Mouse (Mus musculus) adrenal gland, adult 18-20 months (tissue): ENCODE measurements around the gene Ntn4. TPM values are rescaled to one million over a fixed set of nuclear protein-coding genes. Genes with fewer than 3 reads are reported as not detected.
"Not testable (repeated sequence)": the region's sequence is repeated elsewhere in the genome, so short reads cannot be mapped to it uniquely, and the experiment has no call there.

Source experiments
- DNase-seq, 2 experiments: peaks; one replicate each; pipeline ENCODE4 v3.0.0; 2021 to 2022; ENCODE audit warnings: low spot score in 2 of 2
- total RNA-seq, 2 experiments: library from RNA; stranded (reverse); gene quantifications; 1 replicate in 1 of 2; 2 replicates in 1 of 2; pipeline ENCODE4 v1.2.3; 2021

The Ntn4 gene
- total RNA-seq, 2 experiments from 2014 or later: 18.6 to 22.4 TPM

GRCm38 (mm10) chr10:93680680-93681377 is 40.3 kb downstream of the Ntn4 start:
- no peak for DNase-seq

- DNase-seq: no peak
Measured at GRCm38 (mm10) chr10:93682185-93682747, 41.8 kb downstream of the Ntn4 start.

- no peak for DNase-seq
Measured at GRCm38 (mm10) chr10:93683185-93683584, 42.7 kb downstream of the Ntn4 start.

GRCm38 (mm10) chr10:93683896-93684295 is 43.4 kb downstream of the Ntn4 start:
- DNase-seq: no peak

GRCm38 (mm10) chr10:93685416-93685815 is 44.9 kb downstream of the Ntn4 start:
- not testable (repeated sequence) for DNase-seq

- no peak for DNase-seq
Measured at GRCm38 (mm10) chr10:93686579-93686978, 46.1 kb downstream of the Ntn4 start.

- DNase-seq: no peak
Measured at GRCm38 (mm10) chr10:93687781-93688180, 47.3 kb downstream of the Ntn4 start.

GRCm38 (mm10) chr10:93688306-93689171 is 48.1 kb downstream of the Ntn4 start:
- no peak for DNase-seq

- no peak for DNase-seq
Measured at GRCm38 (mm10) chr10:93691344-93691743, 50.9 kb downstream of the Ntn4 start.

GRCm38 (mm10) chr10:93695043-93695791 is 54.7 kb downstream of the Ntn4 start:
- no peak for DNase-seq

- no peak for DNase-seq
Measured at GRCm38 (mm10) chr10:93696001-93696400, 55.5 kb downstream of the Ntn4 start.

GRCm38 (mm10) chr10:93697866-93698483 is 57.5 kb downstream of the Ntn4 start:
- DNase-seq: no peak

GRCm38 (mm10) chr10:93699689-93700478 is 59.4 kb downstream of the Ntn4 start:
- DNase-seq: no peak

GRCm38 (mm10) chr10:93700589-93701363 is 60.3 kb downstream of the Ntn4 start:
- no peak for DNase-seq

- DNase-seq: no peak
Measured at GRCm38 (mm10) chr10:93703946-93704345, 63.5 kb downstream of the Ntn4 start.

GRCm38 (mm10) chr10:93707149-93708075 is 66.9 kb downstream of the Ntn4 start:
- DNase-seq: no peak

GRCm38 (mm10) chr10:93708076-93708473 is 67.6 kb downstream of the Ntn4 start:
- no peak for DNase-seq

GRCm38 (mm10) chr10:93708515-93708914 is 68.0 kb downstream of the Ntn4 start:
- no peak for DNase-seq
